Mouse (Mus musculus): ENCODE measurements around the gene Plekhh2.

- TF ChIP-seq POLR2A (IDR thresholded peaks at IDR 0.05; ENCODE audit: low read depth, low read length) (no peak), CTCF (conservative IDR thresholded peaks at IDR 0.05; ENCODE audit: insufficient read depth, insufficient read length, low read depth, low read length) (no peak)
Observed at GRCm38 (mm10) chr17:84575108-84575507, 63.4 kb downstream of the Plekhh2 start.
